Mouse (Mus musculus): ENCODE data around the gene Pde7b. TPM values are rescaled to one million over a fixed set of nuclear protein-coding genes. Genes with fewer than 3 reads are reported as not detected.
"Not testable (repeated sequence)": the region's sequence is repeated elsewhere in the genome, so short reads cannot be mapped to it uniquely, and the experiment has no call there.

Gene Pde7b
- polyA plus RNA-seq, 1 experiment from 2014 or later, result 4.3 TPM

- H3K4me2 ChIP-seq (ENCODE audit: low read depth, low read length), result no peak overlapping the region
- H3K4me3 ChIP-seq (ENCODE audit: low read depth, low read length), result no peak overlapping the region
- no peaks in the 10 kb centered on the region for H3K9me3 ChIP-seq (replicated peaks; ENCODE audit: control insufficient read depth, low read length)
- no peak overlapping the region for H3K9ac ChIP-seq (replicated peaks; ENCODE audit: low read length)
- no peaks in the 10 kb centered on the region for H3K4me1 ChIP-seq (ENCODE audit: control insufficient read depth, insufficient read depth, low read length)
- H3K27me3 ChIP-seq (ENCODE audit: control insufficient read depth, insufficient read depth, low read length), result no peaks in the 10 kb centered on the region
- WGBS, result 87% methylated on average over 5 of the region's 5 CpGs
- H3K36me3 ChIP-seq (replicated peaks; ENCODE audit: control insufficient read depth, insufficient read depth, low read depth, low read length), result no peaks in the 10 kb centered on the region
- no peak for DNase-seq (ENCODE audit: low spot score)
- no peak overlapping the region for H3K27ac ChIP-seq (replicated peaks; ENCODE audit: low read depth, low read length)
- no peak for ATAC-seq (replicated peaks; ENCODE audit: insufficient number of reproducible peaks, low FRiP score, low TSS enrichment, low read depth)
Measured at GRCm38 (mm10) chr10:20531921-20532320, 193.0 kb downstream of the Pde7b start.

- Histone ChIP-seq H3K27me3 (ENCODE audit: control insufficient read depth, insufficient read depth, low read length) (no peaks in the 10 kb centered on the region), H3K36me3 (replicated peaks; ENCODE audit: control insufficient read depth, insufficient read depth, low read depth, low read length) (no peaks in the 10 kb centered on the region), H3K9me3 (replicated peaks; ENCODE audit: control insufficient read depth, low read length) (no peaks in the 10 kb centered on the region), H3K27ac (replicated peaks; ENCODE audit: low read depth, low read length) (no peak overlapping the region), H3K4me1 (ENCODE audit: control insufficient read depth, insufficient read depth, low read length) (no peaks in the 10 kb centered on the region), H3K4me2 (ENCODE audit: low read depth, low read length) (no peak overlapping the region), H3K9ac (replicated peaks; ENCODE audit: low read length) (no peak overlapping the region), H3K4me3 (ENCODE audit: low read depth, low read length) (no peak overlapping the region)
- ATAC-seq (replicated peaks; ENCODE audit: insufficient number of reproducible peaks, low FRiP score, low TSS enrichment, low read depth) (no peak), DNase-seq (ENCODE audit: low spot score) (no peak)
- WGBS, result 80% methylated on average over 20 of the region's 20 CpGs
Measured at GRCm38 (mm10) chr10:20528544-20529411, 196.1 kb downstream of the Pde7b start.

GRCm38 (mm10) chr10:20527737-20528136, 197.1 kb downstream of the Pde7b start:
- Histone ChIP-seq H3K4me2 (ENCODE audit: low read depth, low read length) (no peak overlapping the region), H3K9me3 (replicated peaks; ENCODE audit: control insufficient read depth, low read length) (no peaks in the 10 kb centered on the region), H3K27ac (replicated peaks; ENCODE audit: low read depth, low read length) (no peak overlapping the region), H3K4me1 (ENCODE audit: control insufficient read depth, insufficient read depth, low read length) (no peaks in the 10 kb centered on the region), H3K9ac (replicated peaks; ENCODE audit: low read length) (no peak overlapping the region), H3K27me3 (ENCODE audit: control insufficient read depth, insufficient read depth, low read length) (no peaks in the 10 kb centered on the region), H3K36me3 (replicated peaks; ENCODE audit: control insufficient read depth, insufficient read depth, low read depth, low read length) (no peaks in the 10 kb centered on the region), H3K4me3 (ENCODE audit: low read depth, low read length) (no peak overlapping the region)
- no peak for ATAC-seq (replicated peaks; ENCODE audit: insufficient number of reproducible peaks, low FRiP score, low TSS enrichment, low read depth)
- DNase-seq (ENCODE audit: low spot score), result no peak
- WGBS, result 78% methylated on average over 4 of the region's 4 CpGs

GRCm38 (mm10) chr10:20518529-20518889, 206.4 kb downstream of the Pde7b start:
- Histone ChIP-seq H3K36me3 (replicated peaks; ENCODE audit: control insufficient read depth, insufficient read depth, low read depth, low read length) (no peaks in the 10 kb centered on the region), H3K4me2 (ENCODE audit: low read depth, low read length) (no peak overlapping the region), H3K9ac (replicated peaks; ENCODE audit: low read length) (no peak overlapping the region), H3K9me3 (replicated peaks; ENCODE audit: control insufficient read depth, low read length) (no peaks in the 10 kb centered on the region), H3K27me3 (ENCODE audit: control insufficient read depth, insufficient read depth, low read length) (no peaks in the 10 kb centered on the region), H3K27ac (replicated peaks; ENCODE audit: low read depth, low read length) (no peak overlapping the region), H3K4me3 (ENCODE audit: low read depth, low read length) (no peak overlapping the region), H3K4me1 (ENCODE audit: control insufficient read depth, insufficient read depth, low read length) (no peaks in the 10 kb centered on the region)
- DNase-seq (ENCODE audit: low spot score) (no peak), ATAC-seq (replicated peaks; ENCODE audit: insufficient number of reproducible peaks, low FRiP score, low TSS enrichment, low read depth) (no peak)
- WGBS, result 89% methylated on average over 9 of the region's 9 CpGs

- not testable (repeated sequence) for H3K4me2 ChIP-seq (ENCODE audit: low read depth, low read length); H3K9me3 ChIP-seq (replicated peaks; ENCODE audit: control insufficient read depth, low read length); H3K4me1 ChIP-seq (ENCODE audit: control insufficient read depth, insufficient read depth, low read length); H3K27me3 ChIP-seq (ENCODE audit: control insufficient read depth, insufficient read depth, low read length); ATAC-seq (replicated peaks; ENCODE audit: insufficient number of reproducible peaks, low FRiP score, low TSS enrichment, low read depth); H3K27ac ChIP-seq (replicated peaks; ENCODE audit: low read depth, low read length); H3K36me3 ChIP-seq (replicated peaks; ENCODE audit: control insufficient read depth, insufficient read depth, low read depth, low read length); DNase-seq (ENCODE audit: low spot score); H3K4me3 ChIP-seq (ENCODE audit: low read depth, low read length); H3K9ac ChIP-seq (replicated peaks; ENCODE audit: low read length)
- 68% methylated on average over 9 of the region's 9 CpGs for WGBS
Measured at GRCm38 (mm10) chr10:20517756-20518528, 206.9 kb downstream of the Pde7b start.

- no peak overlapping the region for H3K9ac ChIP-seq (replicated peaks; ENCODE audit: low read length)
- DNase-seq (ENCODE audit: low spot score) (no peak), ATAC-seq (replicated peaks; ENCODE audit: insufficient number of reproducible peaks, low FRiP score, low TSS enrichment, low read depth) (no peak)
- H3K4me2 ChIP-seq (ENCODE audit: low read depth, low read length), result no peak overlapping the region
- H3K4me3 ChIP-seq (ENCODE audit: low read depth, low read length), result no peak overlapping the region
- no peaks in the 10 kb centered on the region for H3K9me3 ChIP-seq (replicated peaks; ENCODE audit: control insufficient read depth, low read length)
- H3K36me3 ChIP-seq (replicated peaks; ENCODE audit: control insufficient read depth, insufficient read depth, low read depth, low read length), result no peaks in the 10 kb centered on the region
- H3K27ac ChIP-seq (replicated peaks; ENCODE audit: low read depth, low read length), result no peak overlapping the region
- no peaks in the 10 kb centered on the region for H3K4me1 ChIP-seq (ENCODE audit: control insufficient read depth, insufficient read depth, low read length)
- 84% methylated on average over 4 of the region's 4 CpGs for WGBS
- H3K27me3 ChIP-seq (ENCODE audit: control insufficient read depth, insufficient read depth, low read length), result no peaks in the 10 kb centered on the region
Measured at GRCm38 (mm10) chr10:20513891-20514290, 211.0 kb downstream of the Pde7b start.

GRCm38 (mm10) chr10:20513461-20513860, 211.4 kb downstream of the Pde7b start:
- no peaks in the 10 kb centered on the region for H3K4me1 ChIP-seq (ENCODE audit: control insufficient read depth, insufficient read depth, low read length)
- no peak overlapping the region for H3K4me3 ChIP-seq (ENCODE audit: low read depth, low read length)
- H3K36me3 ChIP-seq (replicated peaks; ENCODE audit: control insufficient read depth, insufficient read depth, low read depth, low read length), result no peaks in the 10 kb centered on the region
- no peaks in the 10 kb centered on the region for H3K27me3 ChIP-seq (ENCODE audit: control insufficient read depth, insufficient read depth, low read length)
- no peak for ATAC-seq (replicated peaks; ENCODE audit: insufficient number of reproducible peaks, low FRiP score, low TSS enrichment, low read depth)
- 83% methylated on average over 5 of the region's 5 CpGs for WGBS
- H3K4me2 ChIP-seq (ENCODE audit: low read depth, low read length), result no peak overlapping the region
- DNase-seq (ENCODE audit: low spot score), result no peak
- no peaks in the 10 kb centered on the region for H3K9me3 ChIP-seq (replicated peaks; ENCODE audit: control insufficient read depth, low read length)
- H3K27ac ChIP-seq (replicated peaks; ENCODE audit: low read depth, low read length), result no peak overlapping the region
- H3K9ac ChIP-seq (replicated peaks; ENCODE audit: low read length), result no peak overlapping the region

GRCm38 (mm10) chr10:20509819-20510218, 215.1 kb downstream of the Pde7b start:
- Histone ChIP-seq H3K4me2 (ENCODE audit: low read depth, low read length) (no peak overlapping the region), H3K36me3 (replicated peaks; ENCODE audit: control insufficient read depth, insufficient read depth, low read depth, low read length) (no peaks in the 10 kb centered on the region), H3K9me3 (replicated peaks; ENCODE audit: control insufficient read depth, low read length) (no peaks in the 10 kb centered on the region), H3K27me3 (ENCODE audit: control insufficient read depth, insufficient read depth, low read length) (no peaks in the 10 kb centered on the region), H3K27ac (replicated peaks; ENCODE audit: low read depth, low read length) (no peak overlapping the region), H3K4me1 (ENCODE audit: control insufficient read depth, insufficient read depth, low read length) (0 out of 2 replicates have a peak, but pooled peaks cover 3% of the 10 kb centered on the region), H3K4me3 (ENCODE audit: low read depth, low read length) (no peak overlapping the region), H3K9ac (replicated peaks; ENCODE audit: low read length) (no peak overlapping the region)
- ATAC-seq (replicated peaks; ENCODE audit: insufficient number of reproducible peaks, low FRiP score, low TSS enrichment, low read depth), result no peak
- no peak for DNase-seq (ENCODE audit: low spot score)
- WGBS, result 84% methylated on average over 4 of the region's 4 CpGs
